Mouse (Mus musculus) liver, embryonic 14.5 days (tissue): ENCODE data around the gene Klhl18.

Experiments used
- CTCF ChIP-seq: IDR thresholded peaks from 2 replicates; pipeline ENCODE4 v1.5.1; 2016; ENCODE audit warnings: antibody characterized with exemption, low read depth, control low read depth
- EP300 ChIP-seq: IDR thresholded peaks from 2 replicates; pipeline ENCODE4 v1.6.1; 2016; ENCODE audit warnings: antibody characterized with exemption, low read depth

- TF ChIP-seq CTCF (no peak), EP300 (no peak)
These were observed 83.2 kb downstream of the Klhl18 start for GRCm38 (mm10) chr9:110393295-110393694.
